Mouse (Mus musculus) heart, embryonic 15.5 days (tissue): ENCODE measurements around the gene Nsun6. TPM values are rescaled to one million over a fixed set of nuclear protein-coding genes. Genes with fewer than 3 reads are reported as not detected.

Experiments used
- ATAC-seq: fragments of 200-750 bp; cut with Nextera tagmentation; replicated peaks from 2 replicates; pipeline ENCODE4 v1.8.0; 2017; ENCODE audit warnings: low read depth, moderate TSS enrichment; ENCODE audit not compliant: insufficient number of reproducible peaks, insufficient read depth, low FRiP score
- H3K27ac ChIP-seq: fragments of 300-500 bp; sonication (generic); 2 replicates; pipeline ENCODE4 v1.5.1; 2015; ENCODE audit warnings: mild to moderate bottlenecking, inconsistent platforms
- H3K27me3 ChIP-seq: fragments of 300-500 bp; sonication (generic); 2 replicates; pipeline ENCODE4 v1.6.1; 2015; ENCODE audit warnings: inconsistent platforms
- H3K36me3 ChIP-seq: fragments of 300-500 bp; sonication (generic); 2 replicates; pipeline ENCODE4 v1.6.1; 2015; ENCODE audit warnings: mild to moderate bottlenecking, inconsistent platforms
- H3K4me1 ChIP-seq: fragments of 300-500 bp; sonication (generic); replicated peaks from 2 replicates; pipeline ENCODE4 v1.6.1; 2015; ENCODE audit warnings: inconsistent platforms
- H3K4me2 ChIP-seq: fragments of 300-500 bp; sonication (generic); 2 replicates; pipeline ENCODE4 v1.6.1; 2015; ENCODE audit warnings: inconsistent platforms, mild to moderate bottlenecking, moderate library complexity
- H3K4me3 ChIP-seq: fragments of 300-500 bp; sonication (generic); 2 replicates; pipeline ENCODE4 v1.5.1; 2015; ENCODE audit warnings: mild to moderate bottlenecking, inconsistent platforms
- H3K9ac ChIP-seq: fragments of 300-500 bp; sonication (generic); 2 replicates; pipeline ENCODE4 v1.6.1; 2015; ENCODE audit warnings: mild to moderate bottlenecking, inconsistent platforms
- H3K9me3 ChIP-seq: fragments of 300-500 bp; sonication (generic); replicated peaks from 2 replicates; pipeline ENCODE4 v1.6.1; 2016; ENCODE audit warnings: inconsistent platforms
- WGBS: fragments of 180-500 bp; shearing (Covaris S2); methylation state at CpG from one replicate; pipeline ENCODE4 v1.1.7; 2015; ENCODE audit warnings: mixed read lengths; 5-methylcytosine and 5-hydroxymethylcytosine counted together
- polyA plus RNA-seq: library from polyadenylated mRNA; unstranded; fragments of >200 nt; fragmentation: Nextera tagmentation; extraction: Ambion mirVana; gene quantifications from 2 replicates; pipeline ENCODE4 v1.2.1, GENCODE M21; 2015

The Nsun6 gene
- 6.8 TPM in 2 replicates for polyA plus RNA-seq

DNA sequence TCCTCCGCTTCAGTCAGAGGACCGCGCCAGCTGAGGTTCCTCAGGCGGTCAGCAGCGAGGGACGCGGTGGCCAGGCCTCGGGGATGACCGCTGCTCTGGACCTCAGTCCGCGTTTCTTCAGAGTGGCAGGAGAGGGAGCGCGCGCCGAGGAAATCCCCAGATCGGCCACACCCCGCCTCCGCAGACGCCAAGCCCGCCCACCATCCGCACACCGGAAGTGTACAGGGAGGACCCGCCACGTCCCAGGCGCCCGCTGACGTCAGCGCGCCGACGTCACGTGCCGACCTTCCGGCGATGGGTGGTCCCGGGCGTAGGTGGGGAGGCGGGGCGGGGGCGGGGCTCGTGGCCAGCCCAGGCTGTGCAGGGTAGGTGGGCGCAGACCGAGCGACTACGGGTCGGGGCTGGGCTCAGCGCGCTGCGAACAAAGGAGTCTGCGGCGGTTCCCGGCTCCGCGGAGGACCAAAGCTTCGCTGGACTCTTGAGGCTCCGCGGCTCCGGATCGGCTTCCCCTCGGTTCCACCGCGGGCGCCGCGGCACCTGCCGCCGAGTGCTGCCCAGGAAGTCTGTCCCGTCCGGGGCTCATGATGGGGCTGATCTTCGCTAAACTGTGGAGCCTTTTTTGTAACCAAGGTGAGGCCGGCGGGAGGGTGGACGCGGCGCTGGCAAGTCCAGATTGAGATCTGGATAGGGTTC lies at the start of gene Nsun6:
Gene Nsun6, minus strand, starts transcription at position 125 of the 693 bp plus-strand sequence.
- Histone ChIP-seq H3K9me3 (no peaks in the 10 kb centered on the region), H3K36me3 (no peaks in the 10 kb centered on the region), H3K27me3 (no peaks in the 10 kb centered on the region), H3K9ac (peak within 1 kb of the TSS; percentile 91), H3K4me1 (peaks cover 28% of the 10 kb centered on the region), H3K27ac (peak within 1 kb of the TSS; percentile 94), H3K4me2 (peak within 1 kb of the TSS; percentile 71), H3K4me3 (peak within 1 kb of the TSS; percentile 85)
- ATAC-seq: peak; percentile 99
- under 1% methylated on average over 75 of the region's 75 CpGs for WGBS

DNA sequence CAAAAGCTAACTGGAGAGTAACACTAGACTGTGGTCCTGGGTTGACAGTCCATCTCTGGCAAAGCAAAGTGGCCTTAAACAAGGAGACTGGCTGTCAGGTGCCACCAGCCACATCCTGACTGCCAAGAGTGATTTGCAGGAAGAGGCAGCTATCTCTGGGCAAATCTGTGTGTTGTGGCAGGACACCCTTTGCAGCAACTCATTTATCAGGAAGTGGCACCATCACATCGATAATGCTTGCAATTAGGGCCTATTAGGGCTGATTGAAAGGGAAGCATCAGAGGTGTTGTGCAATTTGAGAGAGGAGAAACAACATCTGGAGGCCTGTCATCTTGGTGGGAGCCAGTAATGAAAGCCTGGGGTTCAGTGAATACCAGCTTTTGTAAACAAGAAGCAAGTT lies 49.5 kb upstream of the Nsun6 start:
- ATAC-seq: no peak
- WGBS: 50% methylated on average over 1 of the region's 1 CpGs
- Histone ChIP-seq H3K9me3 (no peaks in the 10 kb centered on the region), H3K4me1 (no peaks in the 10 kb centered on the region), H3K9ac (no peak overlapping the region), H3K4me2 (no peak overlapping the region), H3K4me3 (no peak overlapping the region), H3K27ac (no peak overlapping the region), H3K36me3 (no peaks in the 10 kb centered on the region), H3K27me3 (no peaks in the 10 kb centered on the region)

DNA sequence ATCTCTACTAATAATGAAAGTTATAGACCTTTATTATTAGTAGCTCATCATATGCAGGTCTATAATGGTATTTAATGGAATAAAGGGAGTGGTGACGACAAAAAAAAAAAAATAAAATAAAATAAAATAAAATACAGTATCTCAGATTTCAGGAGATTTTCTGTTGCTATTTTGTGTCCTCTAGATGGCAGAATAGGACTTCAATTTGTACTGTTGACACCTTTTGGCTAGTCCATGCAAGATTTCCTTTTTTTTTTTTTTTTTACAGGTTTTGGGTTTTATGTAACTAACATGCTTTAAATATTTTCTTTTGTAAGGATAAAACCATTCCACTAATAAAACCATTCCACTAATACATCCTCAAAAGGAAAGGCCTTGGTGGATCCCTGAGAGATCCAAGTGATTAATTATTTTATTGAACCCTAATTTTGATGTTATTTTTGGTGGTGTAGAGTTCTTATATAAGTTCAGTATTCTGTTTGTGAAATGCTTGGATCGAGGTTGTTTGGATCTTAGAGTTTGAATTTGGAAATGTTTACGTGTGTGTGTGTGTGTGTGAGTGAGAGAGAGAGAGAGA lies 41.7 kb upstream of the Nsun6 start:
- no peak overlapping the region for H3K9ac ChIP-seq
- 57% methylated on average over 3 of the region's 3 CpGs for WGBS
- ATAC-seq: no peak
- no peaks in the 10 kb centered on the region for H3K27me3 ChIP-seq
- no peaks in the 10 kb centered on the region for H3K36me3 ChIP-seq
- H3K4me3 ChIP-seq: no peak overlapping the region
- H3K27ac ChIP-seq: no peak overlapping the region
- no peaks in the 10 kb centered on the region for H3K9me3 ChIP-seq
- H3K4me1 ChIP-seq: no peaks in the 10 kb centered on the region
- H3K4me2 ChIP-seq: no peak overlapping the region

DNA sequence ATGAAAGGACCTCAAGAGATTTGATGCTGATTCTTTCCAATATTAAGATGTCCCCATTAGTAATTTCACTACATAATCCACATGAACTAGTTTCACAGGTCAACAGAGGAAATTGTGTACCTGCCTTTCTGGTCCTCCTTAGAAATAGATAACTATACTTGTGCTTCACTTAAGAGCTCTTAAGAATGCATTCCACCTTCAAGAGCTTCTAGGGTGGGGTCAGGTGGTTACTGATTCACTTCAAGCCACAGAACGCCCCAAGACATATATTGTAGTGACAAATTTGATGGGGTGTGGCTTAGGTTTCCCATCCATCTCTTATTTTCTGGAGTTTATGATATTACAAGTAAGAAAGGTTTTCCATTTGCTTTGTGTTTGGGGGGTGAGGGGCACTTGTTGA lies 32.4 kb upstream of the Nsun6 start:
- 70% methylated on average over 1 of the region's 1 CpGs for WGBS
- Histone ChIP-seq H3K9me3 (no peaks in the 10 kb centered on the region), H3K27me3 (no peaks in the 10 kb centered on the region), H3K36me3 (peaks cover 4% of the 10 kb centered on the region; the same call in 1 of the 2 replicates), H3K27ac (no peak overlapping the region), H3K4me1 (no peaks in the 10 kb centered on the region), H3K9ac (no peak overlapping the region), H3K4me3 (no peak overlapping the region), H3K4me2 (no peak overlapping the region)
- no peak for ATAC-seq

DNA sequence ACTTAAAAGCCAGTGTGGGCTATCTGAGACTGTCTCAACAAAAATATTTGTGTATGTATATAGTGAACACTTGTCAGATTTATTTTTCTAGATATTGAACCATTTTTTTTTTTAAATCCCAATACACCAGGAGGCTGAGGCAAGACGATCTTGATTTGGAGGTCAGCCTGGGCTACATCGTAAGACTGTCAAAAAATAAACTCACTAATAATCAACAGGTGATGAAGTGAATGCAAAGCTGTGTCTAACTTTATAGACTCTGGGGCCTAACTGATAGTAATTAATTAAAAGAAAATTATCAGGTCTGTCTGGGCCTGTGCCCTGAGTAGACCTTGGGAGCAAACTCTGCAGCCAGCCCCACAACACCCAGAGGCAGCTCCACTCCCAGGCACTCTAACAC lies 28.8 kb upstream of the Nsun6 start:
- H3K27me3 ChIP-seq: no peaks in the 10 kb centered on the region
- no peak for ATAC-seq
- H3K4me1 ChIP-seq: no peaks in the 10 kb centered on the region
- 98% methylated on average over 2 of the region's 2 CpGs for WGBS
- peaks cover 8% of the 10 kb centered on the region; the same call in 1 of the 2 replicates for H3K36me3 ChIP-seq
- no peak overlapping the region for H3K9ac ChIP-seq
- no peak overlapping the region for H3K27ac ChIP-seq
- no peak overlapping the region for H3K4me3 ChIP-seq
- no peaks in the 10 kb centered on the region for H3K9me3 ChIP-seq
- H3K4me2 ChIP-seq: no peak overlapping the region

DNA sequence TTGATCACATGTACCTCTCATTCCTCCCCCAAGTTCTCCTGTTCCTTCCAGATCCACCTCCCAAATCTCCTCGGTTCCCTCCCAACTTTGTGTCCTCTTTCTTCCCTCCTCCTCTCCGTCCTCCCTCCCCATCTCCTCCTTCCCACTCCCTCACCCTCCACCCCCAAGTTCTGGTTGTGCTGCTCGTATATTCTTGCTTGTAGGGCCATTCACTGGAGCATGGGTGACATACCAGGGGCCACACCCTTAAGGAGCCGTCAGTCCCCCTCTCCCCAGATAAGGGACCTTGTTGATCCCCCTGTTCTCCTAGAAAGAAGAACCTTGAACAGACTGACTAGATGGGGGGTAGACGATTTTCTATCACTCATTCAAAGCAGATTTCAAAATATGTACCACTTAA lies 12.2 kb upstream of the Nsun6 start:
- 67% methylated on average over 5 of the region's 5 CpGs for WGBS
- Histone ChIP-seq H3K4me3 (no peak overlapping the region), H3K4me2 (no peak overlapping the region), H3K36me3 (peaks cover 19% of the 10 kb centered on the region), H3K9ac (no peak overlapping the region), H3K27ac (no peak overlapping the region), H3K9me3 (no peaks in the 10 kb centered on the region), H3K27me3 (no peaks in the 10 kb centered on the region), H3K4me1 (peaks cover 17% of the 10 kb centered on the region)
- ATAC-seq: no peak

DNA sequence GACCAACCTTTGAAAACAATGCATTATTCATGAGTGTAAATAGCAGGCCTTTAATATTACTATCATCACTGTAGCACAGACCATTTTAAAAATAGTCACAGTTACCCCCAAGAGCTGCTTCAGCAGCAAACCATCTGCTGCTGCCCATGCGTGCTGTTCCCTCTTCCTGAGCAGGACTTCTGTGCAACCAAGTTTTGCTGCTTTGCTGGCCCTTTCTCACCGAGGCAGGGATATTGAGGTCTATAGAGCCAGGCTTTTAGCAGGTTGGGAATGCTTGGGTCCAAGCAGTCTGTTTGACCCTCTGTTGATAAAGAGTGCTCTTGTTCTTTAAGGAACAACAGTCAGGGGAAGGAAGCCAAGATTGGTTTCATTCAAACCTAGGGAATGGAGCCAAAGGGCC lies 10.6 kb upstream of the Nsun6 start:
- Histone ChIP-seq H3K9me3 (no peaks in the 10 kb centered on the region), H3K27ac (no peak overlapping the region), H3K36me3 (peaks cover 8% of the 10 kb centered on the region; the same call in 1 of the 2 replicates), H3K4me3 (no peak overlapping the region), H3K27me3 (no peaks in the 10 kb centered on the region), H3K4me2 (no peak overlapping the region), H3K4me1 (peaks cover 19% of the 10 kb centered on the region), H3K9ac (no peak overlapping the region)
- WGBS: 65% methylated on average over 2 of the region's 2 CpGs
- no peak for ATAC-seq

DNA sequence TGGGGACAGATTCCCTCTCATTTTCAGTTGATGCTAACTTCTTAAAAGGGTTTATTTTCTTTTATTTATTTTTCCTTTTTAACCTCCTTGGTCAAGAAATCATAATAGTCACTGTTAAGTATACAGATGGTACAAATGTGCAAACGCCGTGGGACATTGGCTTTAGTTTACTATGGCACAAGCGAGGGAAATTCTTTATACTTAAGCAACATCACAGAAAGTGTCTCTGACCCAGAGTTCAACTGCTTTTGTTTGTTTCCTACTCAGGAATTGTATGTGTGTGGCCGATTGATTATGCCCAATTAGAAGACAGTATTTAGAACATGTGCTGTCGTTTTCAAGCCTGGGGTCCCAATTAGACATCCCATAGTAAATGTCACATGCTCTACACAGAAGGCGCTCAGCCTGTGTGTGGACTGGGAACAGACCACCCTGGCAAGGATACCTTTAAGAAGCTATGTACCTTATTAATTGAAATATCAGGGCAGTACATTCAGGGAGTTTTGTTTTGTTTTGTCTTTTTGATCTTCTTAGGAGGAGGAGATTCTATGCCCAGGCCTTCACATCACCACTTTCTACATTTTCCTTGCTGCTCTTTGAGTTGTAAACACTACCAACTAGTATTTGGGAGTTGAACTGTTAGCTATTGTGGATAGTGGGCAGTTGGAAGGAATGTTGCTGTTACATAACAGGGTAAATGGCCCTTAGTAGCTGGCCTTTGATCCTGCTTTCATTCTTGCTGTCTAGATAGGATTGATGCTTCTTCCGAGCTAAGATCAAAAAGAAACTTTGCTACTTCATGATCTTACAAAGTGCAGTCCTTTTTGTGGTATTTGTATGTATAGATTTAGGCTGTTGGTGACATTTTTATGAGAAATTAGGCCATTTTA lies 9.8 kb upstream of the Nsun6 start:
- no peak for ATAC-seq

DNA sequence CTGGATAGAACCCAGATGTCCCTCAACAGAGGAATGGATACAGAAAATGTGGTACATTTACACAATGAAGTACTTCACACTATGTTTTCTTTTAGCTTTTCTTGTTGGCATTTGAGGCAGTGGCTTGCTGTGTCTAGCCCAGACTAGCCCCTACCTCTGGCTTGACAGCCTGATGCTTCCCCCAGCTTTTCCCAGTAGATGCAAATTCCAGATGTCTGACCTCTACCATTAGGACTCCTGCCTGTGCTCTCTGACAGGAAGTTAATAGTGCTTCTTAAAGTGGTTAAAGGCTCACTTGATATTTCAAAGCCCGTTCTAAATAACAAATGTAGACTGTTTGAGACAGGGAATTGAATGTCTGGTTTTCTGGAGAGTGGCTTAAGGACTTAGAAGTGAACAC lies 8.9 kb upstream of the Nsun6 start:
- H3K27me3 ChIP-seq: no peaks in the 10 kb centered on the region
- WGBS: 56% methylated on average over 1 of the region's 1 CpGs
- H3K27ac ChIP-seq: no peak overlapping the region
- H3K36me3 ChIP-seq: 0 out of 2 replicates have a peak, but pooled peaks cover 4% of the 10 kb centered on the region
- H3K4me3 ChIP-seq: no peak overlapping the region
- H3K9ac ChIP-seq: no peak overlapping the region
- no peaks in the 10 kb centered on the region for H3K9me3 ChIP-seq
- peaks cover 22% of the 10 kb centered on the region for H3K4me1 ChIP-seq
- no peak for ATAC-seq
- no peak overlapping the region for H3K4me2 ChIP-seq

More for the DNA sequence above, 9.8 kb upstream of the Nsun6 start:
- WGBS: 79% methylated on average over 7 of the region's 7 CpGs
- Histone ChIP-seq H3K4me1 (peaks cover 19% of the 10 kb centered on the region), H3K36me3 (0 out of 2 replicates have a peak, but pooled peaks cover 4% of the 10 kb centered on the region), H3K4me3 (no peak overlapping the region), H3K27me3 (no peaks in the 10 kb centered on the region), H3K27ac (no peak overlapping the region), H3K9ac (no peak overlapping the region), H3K4me2 (no peak overlapping the region), H3K9me3 (no peaks in the 10 kb centered on the region)

DNA sequence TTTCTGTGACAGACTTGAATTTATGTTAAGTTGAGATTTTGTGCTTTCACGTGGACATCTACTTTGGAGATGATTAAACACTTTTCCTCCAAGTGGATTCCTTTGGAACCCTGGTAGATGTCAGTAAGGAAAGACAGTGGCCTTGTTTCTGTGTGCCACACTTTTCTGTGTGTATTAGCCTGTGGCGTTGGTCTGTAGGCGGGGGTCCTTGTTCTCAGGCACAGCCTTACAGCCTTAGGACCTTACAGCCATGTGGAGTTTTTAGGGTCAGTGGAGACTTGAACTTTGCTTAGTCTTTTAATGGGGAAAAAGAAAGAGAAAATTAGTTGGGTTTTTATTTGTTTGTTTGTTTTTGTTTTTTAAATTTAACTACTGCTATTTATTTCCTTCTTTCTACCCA lies 6.0 kb upstream of the Nsun6 start:
- Histone ChIP-seq H3K27ac (no peak overlapping the region), H3K36me3 (no peaks in the 10 kb centered on the region), H3K9ac (no peak overlapping the region), H3K4me1 (peaks cover 40% of the 10 kb centered on the region), H3K4me2 (no peak overlapping the region), H3K9me3 (no peaks in the 10 kb centered on the region), H3K27me3 (no peaks in the 10 kb centered on the region), H3K4me3 (no peak overlapping the region)
- no peak for ATAC-seq
- 93% methylated on average over 3 of the region's 3 CpGs for WGBS

DNA sequence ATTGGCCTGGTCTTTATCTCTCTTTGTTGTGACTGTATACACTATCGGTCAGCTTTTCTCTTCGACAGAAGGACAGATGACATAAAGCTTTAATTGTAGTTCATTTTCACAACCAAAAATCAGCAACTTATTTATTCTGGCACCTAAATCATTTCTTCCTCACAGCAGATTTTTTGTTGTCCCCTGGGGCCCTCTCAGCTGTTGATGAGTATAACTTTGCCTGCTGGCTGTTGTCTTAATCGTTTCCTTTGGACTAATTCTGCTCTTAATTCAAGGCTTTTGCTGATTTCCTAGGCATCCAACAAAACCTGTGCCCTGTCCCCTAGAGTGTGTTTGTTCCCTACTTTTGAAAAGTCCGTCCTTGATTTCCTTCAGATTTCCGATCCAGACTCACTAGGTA lies 3.4 kb upstream of the Nsun6 start:
- H3K4me1 ChIP-seq: peaks cover 33% of the 10 kb centered on the region
- H3K4me3 ChIP-seq: no peak overlapping the region
- no peak for ATAC-seq
- H3K9me3 ChIP-seq: no peaks in the 10 kb centered on the region
- no peak overlapping the region for H3K4me2 ChIP-seq
- no peaks in the 10 kb centered on the region for H3K36me3 ChIP-seq
- 72% methylated on average over 5 of the region's 5 CpGs for WGBS
- no peak overlapping the region for H3K27ac ChIP-seq
- no peaks in the 10 kb centered on the region for H3K27me3 ChIP-seq
- H3K9ac ChIP-seq: no peak overlapping the region
